Mouse (Mus musculus) liver, embryonic 14.5 days (tissue): ENCODE measurements around the gene 4930524J08Rik.
A peak's percentile ranks its signal among the peaks of the same experiment; 100 is the strongest.

Experiments
- CTCF ChIP-seq: IDR thresholded peaks from 2 replicates; pipeline ENCODE4 v1.5.1; 2016; ENCODE audit warnings: antibody characterized with exemption, low read depth, control low read depth
- EP300 ChIP-seq: IDR thresholded peaks from 2 replicates; pipeline ENCODE4 v1.6.1; 2016; ENCODE audit warnings: antibody characterized with exemption, low read depth

DNA sequence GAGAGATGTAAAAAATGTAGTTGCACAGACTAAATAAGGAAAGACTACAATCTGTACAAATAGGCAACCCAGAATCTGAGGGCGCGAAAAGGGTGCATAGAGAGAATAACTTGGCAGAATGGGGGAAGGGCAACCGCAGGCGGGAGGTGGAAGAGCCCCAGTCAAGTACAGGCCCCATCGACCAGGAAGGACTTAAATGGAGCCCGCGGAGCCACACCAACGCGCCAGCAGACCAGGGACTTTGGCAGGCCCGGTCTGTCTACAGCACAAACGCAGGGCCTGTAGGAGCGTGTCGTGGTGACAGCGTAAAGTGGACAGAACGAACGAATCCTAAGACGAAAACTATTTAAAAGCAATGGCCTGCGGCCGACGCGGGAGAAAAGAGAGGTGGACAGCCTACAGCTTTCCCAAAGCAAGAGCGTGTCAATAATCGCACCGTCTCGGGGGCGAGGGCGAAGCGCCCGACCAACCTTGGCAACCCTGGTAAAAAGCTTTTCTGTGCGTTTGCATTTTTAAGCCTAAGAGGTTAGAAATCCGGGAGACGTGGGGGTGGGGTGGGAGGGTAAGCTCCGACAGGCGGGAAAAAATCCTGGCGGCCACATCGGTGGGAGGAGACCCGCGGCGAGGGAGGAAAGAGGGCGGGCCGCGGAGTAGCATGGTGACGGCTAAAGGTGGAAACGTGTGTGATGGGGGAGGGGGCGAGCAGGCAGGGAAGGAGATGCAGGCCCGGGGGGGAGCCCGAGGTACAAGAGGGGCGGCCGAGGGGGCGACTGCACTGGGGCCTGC, 1.2 kb upstream of the 4930524J08Rik start:
- TF ChIP-seq CTCF (no peak), EP300 (0 out of 2 replicates have a peak, but pooled peaks have one; percentile 10)
